Mouse (Mus musculus): ENCODE measurements at regions not wholly inside any gene's neighbourhood (a gene's known extent, or its start where the extent isn't known, plus 50 kb on each side); places are given as distances from the start of the nearest gene placed in this dataset.
A peak's percentile ranks its signal among the peaks of the same experiment; 100 is the strongest.

GRCm38 (mm10) chr14:17347286-17347685 is 312.8 kb upstream of the Thrb start:
- H3K27ac ChIP-seq (ENCODE audit: insufficient read depth, low read length) = no peak overlapping the region
- TF ChIP-seq POLR2A (IDR thresholded peaks at IDR 0.05; ENCODE audit: extremely low read depth, insufficient read depth, low read length) (no peak), CTCF (IDR thresholded peaks at IDR 0.05; ENCODE audit: extremely low read depth, insufficient read depth, low read length) (no peak)
- H3K4me1 ChIP-seq (ENCODE audit: control insufficient read depth, insufficient read depth, low read length) = no peaks in the 10 kb centered on the region
- H3K4me3 ChIP-seq (ENCODE audit: insufficient read depth, low read length) = no peak overlapping the region

- Histone ChIP-seq H3K27ac (ENCODE audit: insufficient read depth, low read length) (no peak overlapping the region), H3K4me1 (ENCODE audit: control insufficient read depth, insufficient read depth, low read length) (no peaks in the 10 kb centered on the region), H3K4me3 (ENCODE audit: insufficient read depth, low read length) (no peak overlapping the region)
- TF ChIP-seq CTCF (IDR thresholded peaks at IDR 0.05; ENCODE audit: extremely low read depth, insufficient read depth, low read length) (no peak), POLR2A (IDR thresholded peaks at IDR 0.05; ENCODE audit: extremely low read depth, insufficient read depth, low read length) (no peak)
Observed at GRCm38 (mm10) chr14:17352324-17353037, 307.6 kb upstream of the Thrb start.

GRCm38 (mm10) chr14:17361910-17362309 is 298.2 kb upstream of the Thrb start:
- H3K4me1 ChIP-seq (ENCODE audit: control insufficient read depth, insufficient read depth, low read length) = no peaks in the 10 kb centered on the region
- no peak overlapping the region for H3K4me3 ChIP-seq (ENCODE audit: insufficient read depth, low read length)
- H3K27ac ChIP-seq (ENCODE audit: insufficient read depth, low read length) = no peak overlapping the region
- TF ChIP-seq CTCF (IDR thresholded peaks at IDR 0.05; ENCODE audit: extremely low read depth, insufficient read depth, low read length) = no peak
- no peak for TF ChIP-seq POLR2A (IDR thresholded peaks at IDR 0.05; ENCODE audit: extremely low read depth, insufficient read depth, low read length)

- H3K4me3 ChIP-seq (ENCODE audit: insufficient read depth, low read length) = no peak overlapping the region
- H3K4me1 ChIP-seq (ENCODE audit: control insufficient read depth, insufficient read depth, low read length) = 0 out of 2 replicates have a peak, but pooled peaks cover 1% of the 10 kb centered on the region
- no peak overlapping the region for H3K27ac ChIP-seq (ENCODE audit: insufficient read depth, low read length)
- peak; percentile 88 for TF ChIP-seq CTCF (IDR thresholded peaks at IDR 0.05; ENCODE audit: extremely low read depth, insufficient read depth, low read length)
- no peak for TF ChIP-seq POLR2A (IDR thresholded peaks at IDR 0.05; ENCODE audit: extremely low read depth, insufficient read depth, low read length)
Observed at GRCm38 (mm10) chr14:17402751-17403479, 257.1 kb upstream of the Thrb start.

- H3K4me1 ChIP-seq (ENCODE audit: control insufficient read depth, insufficient read depth, low read length) = peaks cover 4% of the 10 kb centered on the region; the same call in 1 of the 2 replicates
- TF ChIP-seq POLR2A (IDR thresholded peaks at IDR 0.05; ENCODE audit: extremely low read depth, insufficient read depth, low read length) (no peak), CTCF (IDR thresholded peaks at IDR 0.05; ENCODE audit: extremely low read depth, insufficient read depth, low read length) (peak; percentile 61)
- H3K4me3 ChIP-seq (ENCODE audit: insufficient read depth, low read length) = no peak overlapping the region
- no peak overlapping the region for H3K27ac ChIP-seq (ENCODE audit: insufficient read depth, low read length)
Observed at GRCm38 (mm10) chr14:17405551-17406336, 254.3 kb upstream of the Thrb start.

- no peak overlapping the region for H3K27ac ChIP-seq (ENCODE audit: insufficient read depth, low read length)
- H3K4me1 ChIP-seq (ENCODE audit: control insufficient read depth, insufficient read depth, low read length) = peaks cover 4% of the 10 kb centered on the region; the same call in 1 of the 2 replicates
- TF ChIP-seq CTCF (IDR thresholded peaks at IDR 0.05; ENCODE audit: extremely low read depth, insufficient read depth, low read length) (no peak), POLR2A (IDR thresholded peaks at IDR 0.05; ENCODE audit: extremely low read depth, insufficient read depth, low read length) (no peak)
- H3K4me3 ChIP-seq (ENCODE audit: insufficient read depth, low read length) = no peak overlapping the region
Observed at GRCm38 (mm10) chr14:17406879-17407278, 253.2 kb upstream of the Thrb start.

GRCm38 (mm10) chr14:17408343-17408742 is 251.7 kb upstream of the Thrb start:
- no peak for TF ChIP-seq POLR2A (IDR thresholded peaks at IDR 0.05; ENCODE audit: extremely low read depth, insufficient read depth, low read length)
- no peak for TF ChIP-seq CTCF (IDR thresholded peaks at IDR 0.05; ENCODE audit: extremely low read depth, insufficient read depth, low read length)
- Histone ChIP-seq H3K4me1 (ENCODE audit: control insufficient read depth, insufficient read depth, low read length) (peaks cover 3% of the 10 kb centered on the region; the same call in 1 of the 2 replicates), H3K27ac (ENCODE audit: insufficient read depth, low read length) (no peak overlapping the region), H3K4me3 (ENCODE audit: insufficient read depth, low read length) (no peak overlapping the region)

GRCm38 (mm10) chr14:17408813-17409212 is 251.2 kb upstream of the Thrb start:
- H3K4me1 ChIP-seq (ENCODE audit: control insufficient read depth, insufficient read depth, low read length) = peaks cover 3% of the 10 kb centered on the region; the same call in 1 of the 2 replicates
- H3K27ac ChIP-seq (ENCODE audit: insufficient read depth, low read length) = no peak overlapping the region
- TF ChIP-seq POLR2A (IDR thresholded peaks at IDR 0.05; ENCODE audit: extremely low read depth, insufficient read depth, low read length) (no peak), CTCF (IDR thresholded peaks at IDR 0.05; ENCODE audit: extremely low read depth, insufficient read depth, low read length) (no peak)
- no peak overlapping the region for H3K4me3 ChIP-seq (ENCODE audit: insufficient read depth, low read length)

- Histone ChIP-seq H3K27ac (ENCODE audit: insufficient read depth, low read length) (no peak overlapping the region), H3K4me1 (ENCODE audit: control insufficient read depth, insufficient read depth, low read length) (peaks cover 3% of the 10 kb centered on the region; the same call in 1 of the 2 replicates), H3K4me3 (ENCODE audit: insufficient read depth, low read length) (no peak overlapping the region)
- TF ChIP-seq CTCF (IDR thresholded peaks at IDR 0.05; ENCODE audit: extremely low read depth, insufficient read depth, low read length) (no peak), POLR2A (IDR thresholded peaks at IDR 0.05; ENCODE audit: extremely low read depth, insufficient read depth, low read length) (no peak)
Observed at GRCm38 (mm10) chr14:17409497-17409896, 250.6 kb upstream of the Thrb start.

Data from cortical plate, adult 2 months (tissue).